ENCODE assay signal across 9 mouse cellular contexts in genomic region chr3:51042223-51042846, GRCm38 (mm10).
DNase-seq lines count a peak whose midpoint lies in the region; ATAC-seq and TF ChIP-seq lines count a peak whose summit lies in the region.
"Had no signal": no experiment of that assay in that cellular context is flagged by ENCODE, and none has a peak within 500 bp of the region (broad histone marks: within the 10 kb centered on the region; RNA-seq: fewer than 3 reads in every experiment).

No protein-coding gene starts in this region.

- WGBS in lung, embryonic 15.5 days, result 36% methylated on average over 17 of the region's 17 CpGs
- 22% methylated on average over 17 of the region's 17 CpGs for WGBS in forebrain, embryonic 15.5 days
- 61% methylated on average over 17 of the region's 17 CpGs for WGBS in limb, embryonic 14.5 days

- 0 out of 2 replicates have a peak, but pooled peaks cover 9% of the 10 kb centered on the region for H3K4me1 ChIP-seq in lung, embryonic 15.5 days
- H3K4me1 ChIP-seq in forebrain, embryonic 15.5 days, result peaks cover 6% of the 10 kb centered on the region; the same call in 1 of the 2 replicates
- H3K4me1 ChIP-seq in limb, embryonic 14.5 days (ENCODE audit: control insufficient read depth, insufficient read depth, low read length), result no peaks in the 10 kb centered on the region
- H3K4me1 ChIP-seq: liver, embryonic 15.5 days had no signal

- no peak overlapping the region for H3K4me3 ChIP-seq in lung, embryonic 15.5 days
- H3K4me3 ChIP-seq in forebrain, embryonic 15.5 days, result 0 out of 2 replicates have a peak overlapping the region, but pooled peaks have one; percentile 4
- no peak overlapping the region for H3K4me3 ChIP-seq in limb, embryonic 14.5 days (replicated peaks; ENCODE audit: low read length)
- H3K4me3 ChIP-seq: liver, embryonic 15.5 days had no signal

- no peaks in the 10 kb centered on the region for H3K36me3 ChIP-seq in lung, embryonic 15.5 days
- no peaks in the 10 kb centered on the region for H3K36me3 ChIP-seq in forebrain, embryonic 15.5 days
- no peaks in the 10 kb centered on the region for H3K36me3 ChIP-seq in limb, embryonic 14.5 days (ENCODE audit: control insufficient read depth, insufficient read depth, low read length)
- H3K36me3 ChIP-seq: G1E; liver, embryonic 15.5 days had no signal

- H3K9ac ChIP-seq in lung, embryonic 15.5 days, result no peak overlapping the region
- H3K9ac ChIP-seq in forebrain, embryonic 15.5 days (replicated peaks), result no peak overlapping the region
- H3K9ac ChIP-seq in limb, embryonic 14.5 days (ENCODE audit: low read depth, low read length, severe bottlenecking), result no peak overlapping the region
- H3K9ac ChIP-seq: liver, embryonic 15.5 days had no signal

- no peaks in the 10 kb centered on the region for H3K27me3 ChIP-seq in lung, embryonic 15.5 days
- H3K27me3 ChIP-seq in forebrain, embryonic 15.5 days, result no peaks in the 10 kb centered on the region
- no peaks in the 10 kb centered on the region for H3K27me3 ChIP-seq in limb, embryonic 14.5 days (ENCODE audit: control insufficient read depth, insufficient read depth, low read length)
- H3K27me3 ChIP-seq: liver, embryonic 15.5 days had no signal

- ATAC-seq in lung, embryonic 15.5 days (ENCODE audit: borderline replicate concordance, extremely low read depth, low FRiP score, low TSS enrichment), result no peak
- peak; percentile 64 for ATAC-seq in forebrain, embryonic 15.5 days (replicated peaks)
- no peak for ATAC-seq in limb, embryonic 14.5 days (ENCODE audit: low FRiP score, low read depth)

- H3K9me3 ChIP-seq in lung, embryonic 15.5 days, result no peaks in the 10 kb centered on the region
- H3K9me3 ChIP-seq in forebrain, embryonic 15.5 days, result no peaks in the 10 kb centered on the region
- H3K9me3 ChIP-seq in limb, embryonic 14.5 days (ENCODE audit: control insufficient read depth, low read length), result no peaks in the 10 kb centered on the region
- H3K9me3 ChIP-seq: liver, embryonic 15.5 days had no signal

- DNase-seq in lung, postnatal 4 days, result no peak
- no peak for DNase-seq in limb, embryonic 14.5 days (ENCODE audit: low spot score)
- peak; percentile 36 for DNase-seq in testis, postnatal 14 days (ENCODE audit: low spot score)
- no peak for DNase-seq in gastrocnemius, postnatal 4 days (ENCODE audit: low spot score in 2 of 2)
- no peak for DNase-seq in adrenal gland, adult 8-10 months

- TF ChIP-seq POLR2A in limb, embryonic 14.5 days (IDR thresholded peaks at IDR 0.05; ENCODE audit: borderline replicate concordance, extremely low read depth, insufficient read depth, insufficient read length), result no peak

- no peak overlapping the region for H3K27ac ChIP-seq in lung, embryonic 15.5 days
- 0 out of 2 replicates have a peak overlapping the region, but pooled peaks have one; percentile 9 for H3K27ac ChIP-seq in forebrain, embryonic 15.5 days (replicated peaks)
- peak overlapping the region; percentile 35; the same call in 1 of the 2 replicates for H3K27ac ChIP-seq in limb, embryonic 14.5 days (replicated peaks; ENCODE audit: low read depth, low read length)
- H3K27ac ChIP-seq: liver, embryonic 15.5 days had no signal

- peak overlapping the region; percentile 36 for H3K4me2 ChIP-seq in lung, embryonic 15.5 days
- H3K4me2 ChIP-seq in forebrain, embryonic 15.5 days (replicated peaks), result peak overlapping the region; percentile 28
- H3K4me2 ChIP-seq in limb, embryonic 14.5 days (replicated peaks; ENCODE audit: low read depth, low read length, severe bottlenecking), result 0 out of 2 replicates have a peak overlapping the region, but pooled peaks have one; percentile 1
- H3K4me2 ChIP-seq: liver, embryonic 15.5 days had no signal
